Mouse (Mus musculus): Measurements from ENCODE around the gene Xylt1.

Gene Xylt1

GRCm38 (mm10) chr7:117380418-117381187 is at the start of gene Xylt1:
Gene Xylt1 (plus strand): TSS chr7:117380979.
- DNase-seq (ENCODE audit: low read depth, low spot score), result peak; percentile 45

GRCm38 (mm10) chr7:117333936-117334335 is 46.8 kb upstream of the Xylt1 start:
- peak; percentile 88 for DNase-seq (ENCODE audit: low read depth, low spot score)

- no peak for DNase-seq (ENCODE audit: low read depth, low spot score)
Measured at GRCm38 (mm10) chr7:117356316-117356715, 24.5 kb upstream of the Xylt1 start.

- DNase-seq (ENCODE audit: low read depth, low spot score), result no peak
Measured at GRCm38 (mm10) chr7:117357425-117358194, 23.2 kb upstream of the Xylt1 start.

GRCm38 (mm10) chr7:117361281-117361680 is 19.5 kb upstream of the Xylt1 start:
- DNase-seq (ENCODE audit: low read depth, low spot score), result no peak

GRCm38 (mm10) chr7:117362493-117362892 is 18.3 kb upstream of the Xylt1 start:
- no peak for DNase-seq (ENCODE audit: low read depth, low spot score)

GRCm38 (mm10) chr7:117368647-117369289 is 12.0 kb upstream of the Xylt1 start:
- no peak for DNase-seq (ENCODE audit: low read depth, low spot score)

- DNase-seq (ENCODE audit: low read depth, low spot score), result no peak
Measured at GRCm38 (mm10) chr7:117369290-117369941, 11.4 kb upstream of the Xylt1 start.

GRCm38 (mm10) chr7:117375886-117376309 is 4.9 kb upstream of the Xylt1 start:
- DNase-seq (ENCODE audit: low read depth, low spot score), result peak; percentile 60

GRCm38 (mm10) chr7:117377138-117377537 is 3.6 kb upstream of the Xylt1 start:
- no peak for DNase-seq (ENCODE audit: low read depth, low spot score)

GRCm38 (mm10) chr7:117380036-117380417 is 752 bp upstream of the Xylt1 start:
- DNase-seq (ENCODE audit: low read depth, low spot score), result peak; percentile 4

GRCm38 (mm10) chr7:117381188-117381981 is 606 bp downstream of the Xylt1 start:
- peak; percentile 22 for DNase-seq (ENCODE audit: low read depth, low spot score)

GRCm38 (mm10) chr7:117382006-117382405 is 1.2 kb downstream of the Xylt1 start:
- DNase-seq (ENCODE audit: low read depth, low spot score), result no peak

- DNase-seq (ENCODE audit: low read depth, low spot score), result peak; percentile 15
Measured at GRCm38 (mm10) chr7:117383147-117383940, 2.6 kb downstream of the Xylt1 start.

- no peak for DNase-seq (ENCODE audit: low read depth, low spot score)
Measured at GRCm38 (mm10) chr7:117386376-117386775, 5.6 kb downstream of the Xylt1 start.

GRCm38 (mm10) chr7:117388284-117388988 is 7.7 kb downstream of the Xylt1 start:
- no peak for DNase-seq (ENCODE audit: low read depth, low spot score)

- DNase-seq (ENCODE audit: low read depth, low spot score), result no peak
Measured at GRCm38 (mm10) chr7:117389048-117389447, 8.3 kb downstream of the Xylt1 start.

- no peak for DNase-seq (ENCODE audit: low read depth, low spot score)
Measured at GRCm38 (mm10) chr7:117392863-117393569, 12.2 kb downstream of the Xylt1 start.

- no peak for DNase-seq (ENCODE audit: low read depth, low spot score)
Measured at GRCm38 (mm10) chr7:117393976-117394375, 13.2 kb downstream of the Xylt1 start.
